Mouse (Mus musculus) heart, embryonic 14.5 days (tissue): ENCODE data around the gene Arpc4. TPM values are rescaled to one million over a fixed set of nuclear protein-coding genes. Genes with fewer than 3 reads are reported as not detected.

Experiments
- ATAC-seq: fragments of 200-750 bp; cut with Nextera tagmentation; 2 replicates; pipeline ENCODE4 v1.8.0; 2017; ENCODE audit warnings: low read depth, moderate TSS enrichment; ENCODE audit not compliant: insufficient number of reproducible peaks, insufficient read depth, low FRiP score
- H3K27ac ChIP-seq, 2 experiments: fragments of 200-500 bp in 1 of 2; fragments of 300-500 bp in 1 of 2; sonication (generic) in 1 of 2; replicated peaks in 1 of 2; 2 replicates each; pipeline ENCODE4 v1.5.1; 2012 to 2014; ENCODE audit warnings: low read depth in 2 of 2, low read length in 2 of 2, control low read depth in 1 of 2, mild to moderate bottlenecking in 1 of 2, mixed read lengths in 1 of 2; ENCODE audit not compliant: control insufficient read depth in 1 of 2, insufficient read depth in 1 of 2
- H3K27me3 ChIP-seq: fragments of 300-500 bp; sonication (generic); 2 replicates; pipeline ENCODE4 v1.6.1; 2014; ENCODE audit warnings: mild to moderate bottlenecking, low read length, control low read depth; ENCODE audit not compliant: control insufficient read depth, insufficient read depth
- H3K36me3 ChIP-seq: fragments of 300-500 bp; sonication (generic); 2 replicates; pipeline ENCODE4 v1.6.1; 2014; ENCODE audit warnings: mild to moderate bottlenecking, control low read depth, low read length, mixed read lengths; ENCODE audit not compliant: control insufficient read depth, insufficient read depth
- H3K4me1 ChIP-seq, 2 experiments: fragments of 200-500 bp in 1 of 2; fragments of 300-500 bp in 1 of 2; sonication (generic) in 1 of 2; 2 replicates each; pipeline ENCODE4 v1.6.1; 2012 to 2014; ENCODE audit warnings: low read length in 2 of 2, control low read depth in 1 of 2, mixed read lengths in 1 of 2; ENCODE audit not compliant: control insufficient read depth in 2 of 2, insufficient read depth in 2 of 2
- H3K4me2 ChIP-seq: fragments of 300-500 bp; sonication (generic); 2 replicates; pipeline ENCODE4 v1.6.1; 2014; ENCODE audit warnings: mild to moderate bottlenecking, low read length
- H3K4me3 ChIP-seq, 2 experiments: fragments of 200-500 bp in 1 of 2; fragments of 300-500 bp in 1 of 2; sonication (generic) in 1 of 2; 2 replicates each; pipeline ENCODE4 v1.5.1; 2012 to 2014; ENCODE audit warnings: low read length in 2 of 2, mild to moderate bottlenecking in 2 of 2, control low read depth in 1 of 2, low read depth in 1 of 2, moderate library complexity in 1 of 2; ENCODE audit not compliant: control insufficient read depth in 1 of 2, insufficient read depth in 1 of 2
- H3K9ac ChIP-seq: fragments of 300-500 bp; sonication (generic); 2 replicates; pipeline ENCODE4 v1.6.1; 2014; ENCODE audit warnings: mild to moderate bottlenecking, low read length
- H3K9me3 ChIP-seq: fragments of 300-500 bp; sonication (generic); 2 replicates; pipeline ENCODE4 v1.6.1; 2016; ENCODE audit warnings: low read length, control low read depth; ENCODE audit not compliant: control insufficient read depth
- WGBS: fragments of 180-500 bp; shearing (Covaris S2); extraction: QIAGEN DNeasy Blood & Tissue Kit; methylation state at CpG from one replicate; pipeline ENCODE4 v1.1.7; 2014; 5-methylcytosine and 5-hydroxymethylcytosine counted together
- polyA plus RNA-seq: library from polyadenylated mRNA; unstranded; fragments of >200 nt; fragmentation: Nextera tagmentation; extraction: Ambion mirVana; gene quantifications from 2 replicates; pipeline ENCODE4 v1.2.1, GENCODE M21; 2014

Gene Arpc4
- polyA plus RNA-seq, 1 experiment from 2014 or later, result 155 TPM

DNA sequence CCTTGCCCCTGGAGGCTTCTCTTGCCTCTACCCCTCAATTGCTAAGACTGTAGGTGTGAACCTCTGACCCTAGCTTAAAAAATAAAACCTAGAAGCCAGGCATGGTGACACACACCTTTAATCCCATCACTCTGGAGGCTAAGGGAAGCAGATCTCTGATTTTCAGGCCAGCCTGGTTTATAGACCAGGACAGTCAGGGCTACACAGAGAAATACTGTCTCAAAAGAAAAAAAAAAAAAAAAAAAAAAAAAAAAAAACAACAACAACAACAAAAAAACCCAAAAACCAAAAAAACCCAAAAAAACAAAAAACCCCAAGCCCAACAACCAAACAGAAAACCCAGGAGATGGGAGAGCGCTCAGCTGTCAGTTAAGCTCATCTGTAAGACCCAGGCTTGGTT lies 10.3 kb upstream of the Arpc4 start:
- H3K36me3 ChIP-seq, result peaks cover 65% of the 10 kb centered on the region
- 93% methylated on average over 1 of the region's 1 CpGs for WGBS
- no peak overlapping the region for H3K4me3 ChIP-seq
- no peak overlapping the region for H3K4me2 ChIP-seq
- H3K27ac ChIP-seq, result no peak overlapping the region
- H3K27me3 ChIP-seq, result no peaks in the 10 kb centered on the region
- no peak overlapping the region for H3K9ac ChIP-seq
- ATAC-seq, result no peak
- no peaks in the 10 kb centered on the region for H3K9me3 ChIP-seq
- no peaks in the 10 kb centered on the region for H3K4me1 ChIP-seq

DNA sequence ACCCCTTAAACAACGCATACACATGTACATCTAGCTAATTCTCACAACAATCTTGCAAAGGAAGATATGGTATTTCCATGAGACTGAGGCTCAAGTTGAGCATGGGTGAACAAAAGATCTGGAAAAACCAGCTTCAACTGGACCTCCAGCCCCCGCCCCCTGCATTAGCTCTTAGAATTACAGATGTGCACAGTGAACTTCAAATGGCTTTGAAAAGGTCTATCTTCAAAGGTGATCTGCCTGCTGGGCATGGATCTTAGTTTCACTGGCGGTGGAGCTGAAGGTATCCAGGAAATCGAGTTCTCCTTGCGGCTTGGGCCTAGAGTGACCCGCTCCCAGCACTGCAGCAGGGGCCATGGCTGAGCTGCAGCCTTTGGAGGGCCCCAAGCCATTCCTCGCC lies 9.8 kb upstream of the Arpc4 start:
- WGBS, result 93% methylated on average over 7 of the region's 7 CpGs

GRCm38 (mm10) chr6:113368577-113368976 lies 9.3 kb upstream of the Arpc4 start:
- 78% methylated on average over 5 of the region's 5 CpGs for WGBS
- H3K4me1 ChIP-seq, result no peaks in the 10 kb centered on the region
- peaks cover 74% of the 10 kb centered on the region for H3K36me3 ChIP-seq
- H3K27ac ChIP-seq, result no peak overlapping the region
- H3K4me3 ChIP-seq, result no peak overlapping the region
- ATAC-seq, result no peak
- no peak overlapping the region for H3K9ac ChIP-seq
- H3K9me3 ChIP-seq, result no peaks in the 10 kb centered on the region
- no peak overlapping the region for H3K4me2 ChIP-seq
- no peaks in the 10 kb centered on the region for H3K27me3 ChIP-seq

More for the DNA sequence above, 9.8 kb upstream of the Arpc4 start:
- H3K4me2 ChIP-seq, result no peak overlapping the region
- H3K4me1 ChIP-seq, result no peaks in the 10 kb centered on the region
- no peaks in the 10 kb centered on the region for H3K27me3 ChIP-seq
- no peak overlapping the region for H3K27ac ChIP-seq
- H3K36me3 ChIP-seq, result peaks cover 69% of the 10 kb centered on the region
- no peak for ATAC-seq
- no peaks in the 10 kb centered on the region for H3K9me3 ChIP-seq
- no peak overlapping the region for H3K9ac ChIP-seq
- no peak overlapping the region for H3K4me3 ChIP-seq

DNA sequence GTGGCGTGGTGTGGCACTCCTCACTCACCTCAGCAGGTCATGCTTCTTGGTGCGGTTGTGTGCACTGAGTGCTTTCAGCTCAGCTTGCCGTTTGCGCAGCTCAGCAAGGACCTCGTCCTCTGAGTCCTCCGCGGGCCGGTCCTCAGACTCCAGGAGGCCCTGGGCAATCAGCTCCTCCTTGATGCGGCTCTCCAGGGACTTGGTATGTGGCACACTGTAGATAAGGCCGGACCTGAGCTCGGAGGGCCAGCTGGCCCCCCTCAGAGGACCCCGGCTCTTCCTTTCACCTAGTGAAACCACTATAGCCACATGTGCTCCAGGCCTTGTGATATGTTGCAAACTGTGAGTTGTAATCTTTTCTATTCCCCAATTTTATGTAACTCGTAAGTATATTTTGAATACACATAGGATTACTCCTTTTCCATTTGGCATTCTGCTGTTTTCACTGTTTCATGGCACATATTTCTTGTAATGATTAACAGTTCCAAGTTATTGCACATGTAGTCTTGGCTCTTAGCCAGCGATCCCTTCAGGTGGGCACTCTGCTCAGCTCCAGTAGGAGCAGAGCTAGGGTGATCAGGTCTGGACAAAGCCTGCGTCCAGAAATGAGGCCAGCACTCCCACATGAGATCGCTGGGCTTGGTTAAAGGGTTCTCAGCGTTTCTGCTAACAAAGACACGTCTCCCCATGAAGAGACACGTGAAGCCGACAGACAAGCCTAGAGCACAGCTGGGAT lies 7.6 kb upstream of the Arpc4 start:
- WGBS, result 87% methylated on average over 20 of the region's 20 CpGs
- peaks cover 91% of the 10 kb centered on the region for H3K36me3 ChIP-seq

DNA sequence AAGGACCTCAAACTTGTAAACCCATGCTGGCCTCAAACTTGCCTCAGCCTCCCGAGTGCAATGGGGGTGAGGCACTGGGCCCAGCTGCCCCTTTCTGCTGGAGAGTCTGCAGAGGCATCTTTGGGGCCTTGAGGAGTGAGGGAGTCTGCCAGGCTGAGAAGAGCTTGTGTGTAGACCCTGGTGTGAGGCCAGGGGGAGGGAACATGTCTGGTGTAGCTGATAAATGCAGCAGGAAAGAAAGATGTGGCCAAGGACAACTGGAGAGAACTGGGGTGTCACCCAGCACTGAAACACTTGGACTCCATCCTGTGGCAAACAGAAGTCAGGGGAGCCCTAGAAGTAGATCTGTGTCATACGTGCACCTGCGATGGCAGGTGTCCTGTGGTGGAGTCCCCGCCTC lies 4.4 kb upstream of the Arpc4 start:
- Histone ChIP-seq H3K4me3 (no peak overlapping the region), H3K27me3 (no peaks in the 10 kb centered on the region), H3K27ac (no peak overlapping the region), H3K4me2 (no peak overlapping the region), H3K9me3 (no peaks in the 10 kb centered on the region), H3K9ac (no peak overlapping the region), H3K4me1 (peaks cover 0 to 6% of the 10 kb centered on the region in 2 experiments; a peak in 1 of 4 replicates), H3K36me3 (peaks cover 74% of the 10 kb centered on the region)
- no peak for ATAC-seq
- 97% methylated on average over 4 of the region's 4 CpGs for WGBS

More for the DNA sequence above, 7.6 kb upstream of the Arpc4 start:
- Histone ChIP-seq H3K9me3 (no peaks in the 10 kb centered on the region), H3K27ac (no peak overlapping the region), H3K4me1 (no peaks in the 10 kb centered on the region), H3K4me3 (no peak overlapping the region), H3K4me2 (no peak overlapping the region), H3K9ac (no peak overlapping the region), H3K27me3 (no peaks in the 10 kb centered on the region)
- no peak for ATAC-seq

DNA sequence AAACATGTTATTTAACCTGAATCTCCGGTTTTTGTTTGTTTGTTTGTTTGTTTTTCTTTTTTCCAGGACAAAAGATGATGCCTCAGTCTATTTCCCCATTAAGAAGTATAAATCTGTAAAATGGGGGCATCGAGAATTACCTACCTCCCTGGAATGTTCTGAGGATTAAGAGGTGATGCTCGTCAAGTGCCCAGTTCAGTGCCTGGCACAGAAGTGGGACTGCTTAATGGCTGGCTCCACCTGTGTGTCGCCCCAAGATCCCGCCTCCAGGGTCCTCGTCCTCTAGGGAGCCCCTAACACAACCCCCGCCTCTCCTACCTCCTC lies 781 bp upstream of the Arpc4 start:
- Histone ChIP-seq H3K4me2 (peak overlapping the region; percentile 79), H3K9me3 (no peaks in the 10 kb centered on the region), H3K36me3 (peaks cover 57% of the 10 kb centered on the region), H3K27ac (peak overlapping the region; percentile 95 to 96), H3K4me1 (peaks cover 2 to 18% of the 10 kb centered on the region in 2 experiments; a peak in 2 of 4 replicates), H3K27me3 (no peaks in the 10 kb centered on the region), H3K9ac (peak overlapping the region; percentile 88), H3K4me3 (peak overlapping the region; percentile 81 to 85)
- no peak for ATAC-seq
- WGBS, result 8% methylated on average over 7 of the region's 7 CpGs

- Histone ChIP-seq H3K36me3 (peaks cover 58% of the 10 kb centered on the region), H3K4me1 (peaks cover 2 to 18% of the 10 kb centered on the region in 2 experiments; a peak in 2 of 4 replicates), H3K27ac (no peak overlapping the region), H3K9ac (peak overlapping the region; percentile 88), H3K9me3 (no peaks in the 10 kb centered on the region), H3K27me3 (no peaks in the 10 kb centered on the region), H3K4me2 (peak overlapping the region; percentile 79), H3K4me3 (peak overlapping the region; percentile 6 to 85; a peak in 3 of 4 replicates)
- 72% methylated on average over 6 of the region's 6 CpGs for WGBS
- ATAC-seq, result no peak
Measured at GRCm38 (mm10) chr6:113379246-113379645, 1.3 kb downstream of the Arpc4 start.

GRCm38 (mm10) chr6:113380480-113380879 lies 2.6 kb downstream of the Arpc4 start:
- no peak overlapping the region for H3K4me2 ChIP-seq
- no peaks in the 10 kb centered on the region for H3K27me3 ChIP-seq
- no peak overlapping the region for H3K4me3 ChIP-seq
- no peak overlapping the region for H3K27ac ChIP-seq
- no peak overlapping the region for H3K9ac ChIP-seq
- WGBS, result 90% methylated on average over 11 of the region's 11 CpGs
- peaks cover 2 to 18% of the 10 kb centered on the region in 2 experiments; a peak in 2 of 4 replicates for H3K4me1 ChIP-seq
- H3K9me3 ChIP-seq, result no peaks in the 10 kb centered on the region
- ATAC-seq, result no peak
- peaks cover 58% of the 10 kb centered on the region for H3K36me3 ChIP-seq
